Mouse (Mus musculus) hindbrain, embryonic 10.5 days (tissue): Measurements from ENCODE around the gene Klf2. TPM values are rescaled to one million over a fixed set of nuclear protein-coding genes. Genes with fewer than 3 reads are reported as not detected.

Experiments used
- DNase-seq: peaks from one replicate; pipeline ENCODE4 v3.0.0-alpha.2; 2017; ENCODE audit warnings: low spot score
- H3K27ac ChIP-seq: fragments of 300-500 bp; sonication (generic); 2 replicates; pipeline ENCODE4 v1.5.1; 2016; ENCODE audit warnings: mild to moderate bottlenecking, moderate library complexity
- H3K27me3 ChIP-seq: fragments of 300-500 bp; sonication (generic); 2 replicates; pipeline ENCODE4 v1.6.1; 2016; ENCODE audit warnings: mild to moderate bottlenecking; ENCODE audit not compliant: poor library complexity, insufficient read depth, severe bottlenecking
- H3K36me3 ChIP-seq: fragments of 300-500 bp; sonication (generic); 2 replicates; pipeline ENCODE4 v1.6.1; 2016; ENCODE audit warnings: mild to moderate bottlenecking, moderate library complexity
- H3K4me1 ChIP-seq: fragments of 300-500 bp; sonication (generic); replicated peaks from 2 replicates; pipeline ENCODE4 v1.6.1; 2016; ENCODE audit warnings: mild to moderate bottlenecking
- H3K4me3 ChIP-seq: fragments of 300-500 bp; sonication (generic); 2 replicates; pipeline ENCODE4 v1.5.1; 2016; ENCODE audit warnings: mild to moderate bottlenecking, moderate library complexity
- H3K9me3 ChIP-seq: fragments of 300-500 bp; sonication (generic); 2 replicates; pipeline ENCODE4 v1.6.1; 2016; ENCODE audit warnings: mild to moderate bottlenecking, moderate library complexity
- WGBS: fragments of 180-500 bp; shearing (Covaris S2); methylation state at CpG from one replicate; pipeline ENCODE4 v1.1.7; 2016; 5-methylcytosine and 5-hydroxymethylcytosine counted together
- polyA plus RNA-seq: library from polyadenylated mRNA; unstranded; fragments of >200 nt; fragmentation: Nextera tagmentation; extraction: Ambion mirVana; gene quantifications from 2 replicates; pipeline ENCODE4 v1.2.1, GENCODE M21; 2016

The Klf2 gene
- polyA plus RNA-seq, 1 experiment from 2014 or later: 5.8 TPM

- Histone ChIP-seq H3K27me3 (peaks cover 6% of the 10 kb centered on the region), H3K36me3 (no peaks in the 10 kb centered on the region), H3K4me1 (peaks cover 15% of the 10 kb centered on the region), H3K9me3 (no peaks in the 10 kb centered on the region), H3K4me3 (no peak overlapping the region), H3K27ac (no peak overlapping the region)
- DNase-seq: no peak
- 77% methylated on average over 3 of the region's 3 CpGs for WGBS
Measured at GRCm38 (mm10) chr8:72312926-72313518, 5.8 kb upstream of the Klf2 start.

GRCm38 (mm10) chr8:72316053-72316695 lies 2.7 kb upstream of the Klf2 start:
- WGBS: 20% methylated on average over 10 of the region's 10 CpGs
- Histone ChIP-seq H3K36me3 (no peaks in the 10 kb centered on the region), H3K27ac (no peak overlapping the region), H3K27me3 (peaks cover 32% of the 10 kb centered on the region), H3K9me3 (no peaks in the 10 kb centered on the region), H3K4me1 (peaks cover 40% of the 10 kb centered on the region), H3K4me3 (no peak overlapping the region)
- DNase-seq: peak; percentile 29

GRCm38 (mm10) chr8:72317741-72318301 lies 1.0 kb upstream of the Klf2 start:
- peaks cover 40% of the 10 kb centered on the region for H3K4me1 ChIP-seq
- H3K4me3 ChIP-seq: no peak overlapping the region
- H3K27ac ChIP-seq: no peak overlapping the region
- WGBS: 46% methylated on average over 5 of the region's 5 CpGs
- DNase-seq: no peak
- no peaks in the 10 kb centered on the region for H3K36me3 ChIP-seq
- no peaks in the 10 kb centered on the region for H3K9me3 ChIP-seq
- H3K27me3 ChIP-seq: peaks cover 48% of the 10 kb centered on the region

GRCm38 (mm10) chr8:72319397-72319796 lies 564 bp downstream of the Klf2 start:
- peak overlapping the region; percentile 61 for H3K4me3 ChIP-seq
- peaks cover 60% of the 10 kb centered on the region for H3K27me3 ChIP-seq
- no peaks in the 10 kb centered on the region for H3K9me3 ChIP-seq
- under 1% methylated on average over 48 of the region's 48 CpGs for WGBS
- peak overlapping the region; percentile 56 for H3K27ac ChIP-seq
- peak; percentile 45 for DNase-seq
- peaks cover 40% of the 10 kb centered on the region for H3K4me1 ChIP-seq
- no peaks in the 10 kb centered on the region for H3K36me3 ChIP-seq

- DNase-seq: peak; percentile 28
- Histone ChIP-seq H3K4me3 (peak overlapping the region; percentile 61), H3K36me3 (no peaks in the 10 kb centered on the region), H3K9me3 (no peaks in the 10 kb centered on the region), H3K27me3 (peaks cover 64% of the 10 kb centered on the region), H3K27ac (peak overlapping the region; percentile 56; the same call in 1 of the 2 replicates), H3K4me1 (peaks cover 40% of the 10 kb centered on the region)
- WGBS: 7% methylated on average over 55 of the region's 55 CpGs
Measured at GRCm38 (mm10) chr8:72319921-72320802, 1.3 kb downstream of the Klf2 start.

GRCm38 (mm10) chr8:72320803-72321583 lies 2.2 kb downstream of the Klf2 start:
- Histone ChIP-seq H3K4me3 (peak overlapping the region; percentile 61; the same call in 1 of the 2 replicates), H3K9me3 (no peaks in the 10 kb centered on the region), H3K27me3 (peaks cover 64% of the 10 kb centered on the region), H3K36me3 (no peaks in the 10 kb centered on the region), H3K27ac (no peak overlapping the region), H3K4me1 (peaks cover 38% of the 10 kb centered on the region)
- DNase-seq: no peak
- 61% methylated on average over 25 of the region's 25 CpGs for WGBS

- no peak overlapping the region for H3K4me3 ChIP-seq
- peaks cover 32% of the 10 kb centered on the region for H3K4me1 ChIP-seq
- H3K27ac ChIP-seq: no peak overlapping the region
- WGBS: 90% methylated on average over 20 of the region's 20 CpGs
- H3K36me3 ChIP-seq: no peaks in the 10 kb centered on the region
- no peak for DNase-seq
- H3K9me3 ChIP-seq: no peaks in the 10 kb centered on the region
- H3K27me3 ChIP-seq: peaks cover 64% of the 10 kb centered on the region
Measured at GRCm38 (mm10) chr8:72321635-72322441, 3.0 kb downstream of the Klf2 start.

- H3K4me1 ChIP-seq: peaks cover 31% of the 10 kb centered on the region
- WGBS: 77% methylated on average over 7 of the region's 7 CpGs
Measured at GRCm38 (mm10) chr8:72322471-72322889, 3.6 kb downstream of the Klf2 start.

GRCm38 (mm10) chr8:72323131-72323725 lies 4.4 kb downstream of the Klf2 start:
- 74% methylated on average over 6 of the region's 6 CpGs for WGBS
- Histone ChIP-seq H3K27me3 (peaks cover 57% of the 10 kb centered on the region), H3K4me3 (no peak overlapping the region)

More at GRCm38 (mm10) chr8:72322471-72322889, 3.6 kb downstream of the Klf2 start:
- peaks cover 63% of the 10 kb centered on the region for H3K27me3 ChIP-seq
- H3K36me3 ChIP-seq: no peaks in the 10 kb centered on the region
- H3K9me3 ChIP-seq: no peaks in the 10 kb centered on the region
- DNase-seq: no peak
- no peak overlapping the region for H3K27ac ChIP-seq
- H3K4me3 ChIP-seq: no peak overlapping the region

GRCm38 (mm10) chr8:72324036-72324706 lies 5.3 kb downstream of the Klf2 start:
- Histone ChIP-seq H3K36me3 (no peaks in the 10 kb centered on the region), H3K4me3 (no peak overlapping the region), H3K27me3 (peaks cover 52% of the 10 kb centered on the region), H3K9me3 (no peaks in the 10 kb centered on the region), H3K4me1 (peaks cover 15% of the 10 kb centered on the region), H3K27ac (no peak overlapping the region)
- 85% methylated on average over 10 of the region's 10 CpGs for WGBS
- no peak for DNase-seq

More at GRCm38 (mm10) chr8:72323131-72323725, 4.4 kb downstream of the Klf2 start:
- H3K27ac ChIP-seq: no peak overlapping the region
- no peaks in the 10 kb centered on the region for H3K36me3 ChIP-seq
- peaks cover 25% of the 10 kb centered on the region for H3K4me1 ChIP-seq
- no peak for DNase-seq
- no peaks in the 10 kb centered on the region for H3K9me3 ChIP-seq

GRCm38 (mm10) chr8:72324708-72325107 lies 5.9 kb downstream of the Klf2 start:
- H3K36me3 ChIP-seq: no peaks in the 10 kb centered on the region
- no peak overlapping the region for H3K4me3 ChIP-seq
- no peak overlapping the region for H3K27ac ChIP-seq
- no peak for DNase-seq
- no peaks in the 10 kb centered on the region for H3K9me3 ChIP-seq
- peaks cover 10% of the 10 kb centered on the region for H3K4me1 ChIP-seq
- peaks cover 46% of the 10 kb centered on the region for H3K27me3 ChIP-seq
- WGBS: 86% methylated on average over 2 of the region's 2 CpGs
